ENCODE assay signal across 15 mouse cellular contexts in the genomic region with DNA sequence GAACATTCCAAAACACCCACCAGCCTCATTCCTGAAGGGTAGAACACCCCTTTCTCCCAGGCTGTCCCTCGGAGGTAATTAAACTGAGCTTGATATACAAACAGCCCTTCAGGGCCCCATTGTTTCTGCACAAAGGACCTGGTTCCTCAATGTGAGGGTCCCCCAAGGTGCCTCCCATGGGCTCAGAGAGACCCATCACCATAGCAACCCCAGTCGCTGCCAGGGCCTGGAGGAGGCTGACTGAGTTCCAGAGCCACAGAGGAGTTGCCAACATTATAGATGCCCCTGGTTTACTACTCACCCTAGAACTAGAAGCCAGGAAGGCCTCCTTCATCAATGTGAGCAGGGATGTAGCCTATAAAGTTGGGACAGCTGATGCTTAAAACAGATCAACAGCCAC. TPM values are rescaled to one million over a fixed set of nuclear protein-coding genes. Genes with fewer than 3 reads are reported as not detected.
DNase-seq lines count a peak whose midpoint lies in the region; ATAC-seq and TF ChIP-seq lines count a peak whose summit lies in the region.
"Had no signal": no experiment of that assay in that cellular context is flagged by ENCODE, and none has a peak within 500 bp of the region (broad histone marks: within the 10 kb centered on the region; RNA-seq: fewer than 3 reads in every experiment).

No protein-coding gene starts in this region.

- H3K36me3 ChIP-seq in limb, embryonic 13.5 days: peaks cover 2% of the 10 kb centered on the region; the same call in 1 of the 2 replicates
- H3K36me3 ChIP-seq in limb, embryonic 10.5 days: no peaks in the 10 kb centered on the region
- H3K36me3 ChIP-seq in forebrain, postnatal 0 days (ENCODE audit: insufficient read depth): no peaks in the 10 kb centered on the region
- no peaks in the 10 kb centered on the region for H3K36me3 ChIP-seq in midbrain, embryonic 12.5 days
- no peaks in the 10 kb centered on the region for H3K36me3 ChIP-seq in liver, postnatal 0 days (replicated peaks; ENCODE audit: insufficient read depth, low read length)

- 0 out of 2 replicates have a peak overlapping the region, but pooled peaks have one; percentile 8 for H3K9ac ChIP-seq in limb, embryonic 13.5 days
- H3K9ac ChIP-seq in forebrain, postnatal 0 days: no peak overlapping the region
- no peak overlapping the region for H3K9ac ChIP-seq in midbrain, embryonic 12.5 days (replicated peaks)
- H3K9ac ChIP-seq in liver, postnatal 0 days (replicated peaks): no peak overlapping the region
- H3K9ac ChIP-seq: liver, embryonic 14.5 days had no signal

- no peak overlapping the region for H3K4me2 ChIP-seq in limb, embryonic 13.5 days (replicated peaks)
- H3K4me2 ChIP-seq in forebrain, postnatal 0 days (ENCODE audit: low read depth): no peak overlapping the region
- no peak overlapping the region for H3K4me2 ChIP-seq in midbrain, embryonic 12.5 days (replicated peaks)
- H3K4me2 ChIP-seq in liver, postnatal 0 days (ENCODE audit: low read depth, low read length): no peak overlapping the region

- no peak overlapping the region for H3K4me3 ChIP-seq in limb, embryonic 13.5 days
- no peak overlapping the region for H3K4me3 ChIP-seq in limb, embryonic 10.5 days
- no peak overlapping the region for H3K4me3 ChIP-seq in forebrain, postnatal 0 days (ENCODE audit: low read depth, low read length)
- H3K4me3 ChIP-seq in midbrain, embryonic 12.5 days: no peak overlapping the region
- H3K4me3 ChIP-seq in liver, postnatal 0 days (ENCODE audit: low read depth, low read length): no peak overlapping the region

- 61% methylated on average over 2 of the region's 2 CpGs for WGBS in limb, embryonic 13.5 days
- 61% methylated on average over 2 of the region's 2 CpGs for WGBS in limb, embryonic 10.5 days
- 9% methylated on average over 2 of the region's 2 CpGs for WGBS in forebrain, postnatal 0 days
- WGBS in midbrain, embryonic 12.5 days: 16% methylated on average over 2 of the region's 2 CpGs
- 56% methylated on average over 2 of the region's 2 CpGs for WGBS in liver, postnatal 0 days (ENCODE audit: insufficient replicate concordance)

- H3K9me3 ChIP-seq in limb, embryonic 13.5 days: 0 out of 2 replicates have a peak, but pooled peaks cover 4% of the 10 kb centered on the region
- H3K9me3 ChIP-seq in limb, embryonic 10.5 days (replicated peaks): no peaks in the 10 kb centered on the region
- H3K9me3 ChIP-seq in forebrain, postnatal 0 days (ENCODE audit: low read length): no peaks in the 10 kb centered on the region
- H3K9me3 ChIP-seq in midbrain, embryonic 12.5 days: no peaks in the 10 kb centered on the region
- H3K9me3 ChIP-seq in liver, postnatal 0 days (ENCODE audit: low read length): no peaks in the 10 kb centered on the region
- H3K9me3 ChIP-seq: G1E had no signal

- H3K4me1 ChIP-seq in limb, embryonic 13.5 days: peaks cover 10% of the 10 kb centered on the region
- H3K4me1 ChIP-seq in limb, embryonic 10.5 days: peaks cover 13% of the 10 kb centered on the region
- peaks cover 8% of the 10 kb centered on the region; the same call in 1 of the 2 replicates for H3K4me1 ChIP-seq in forebrain, postnatal 0 days (ENCODE audit: insufficient read depth)
- peaks cover 27% of the 10 kb centered on the region for H3K4me1 ChIP-seq in midbrain, embryonic 12.5 days
- H3K4me1 ChIP-seq in liver, postnatal 0 days (ENCODE audit: insufficient read depth): no peaks in the 10 kb centered on the region; the same call in 1 of the 2 replicates

- no peak for TF ChIP-seq CTCF in forebrain, postnatal 0 days (IDR thresholded peaks at IDR 0.05; ENCODE audit: low read depth)
- TF ChIP-seq CTCF in liver, postnatal 0 days (IDR thresholded peaks at IDR 0.05; ENCODE audit: low read depth): no peak

- TF ChIP-seq EP300 in liver, postnatal 0 days (IDR thresholded peaks at IDR 0.05; ENCODE audit: low read depth): no peak

- ATAC-seq in limb, embryonic 13.5 days (ENCODE audit: low FRiP score, low read depth): no peak
- peak; percentile 64 for ATAC-seq in forebrain, postnatal 0 days
- ATAC-seq in midbrain, embryonic 12.5 days (ENCODE audit: low FRiP score, low read depth): peak; percentile 47; the same call in 1 of the 2 replicates
- no peak for ATAC-seq in liver, postnatal 0 days
- ATAC-seq: activated CD4-positive, CD25-positive, alpha-beta regulatory T cell, adult 4 months had no signal

- DNase-seq in limb, embryonic 10.5 days (ENCODE audit: low spot score): no peak
- peak; percentile 41 for DNase-seq in forebrain, postnatal 0 days
- DNase-seq in retina, postnatal 1 day: peak; percentile 60
- DNase-seq in thymus, postnatal 25 days: no peak
- no peak for DNase-seq in liver, postnatal 0 days
- no peak for DNase-seq in adrenal gland, adult 18-20 months (ENCODE audit: low spot score in 2 of 2)
- DNase-seq: cerebellum, adult 9-10 months; lung, postnatal 4 days; right cerebral cortex, adult 18-20 months; thymus, postnatal 14 days had no signal

- no peak overlapping the region for H3K27ac ChIP-seq in limb, embryonic 13.5 days
- no peak overlapping the region for H3K27ac ChIP-seq in limb, embryonic 10.5 days
- H3K27ac ChIP-seq in forebrain, postnatal 0 days (ENCODE audit: low read depth, low read length): no peak overlapping the region
- 0 out of 2 replicates have a peak overlapping the region, but pooled peaks have one; percentile 25 for H3K27ac ChIP-seq in midbrain, embryonic 12.5 days (replicated peaks)
- no peak overlapping the region for H3K27ac ChIP-seq in liver, postnatal 0 days (ENCODE audit: low read depth)
- H3K27ac ChIP-seq: liver, embryonic 14.5 days had no signal

- no peaks in the 10 kb centered on the region for H3K27me3 ChIP-seq in limb, embryonic 13.5 days
- peaks cover 8% of the 10 kb centered on the region; the same call in 1 of the 2 replicates for H3K27me3 ChIP-seq in limb, embryonic 10.5 days (ENCODE audit: low read depth, poor library complexity, severe bottlenecking)
- H3K27me3 ChIP-seq in forebrain, postnatal 0 days (ENCODE audit: insufficient read depth, low read length): no peaks in the 10 kb centered on the region
- peaks cover 31% of the 10 kb centered on the region for H3K27me3 ChIP-seq in midbrain, embryonic 12.5 days
- H3K27me3 ChIP-seq in liver, postnatal 0 days (ENCODE audit: insufficient read depth, low read length): no peaks in the 10 kb centered on the region

RNA-seq across cellular contexts. Expression of a gene that starts 20.4 kb away (rescaled TPM):
- polyA plus RNA-seq in limb, embryonic 13.5 days (2015; fragmentation: Nextera tagmentation; extraction: Ambion mirVana): 2.0 TPM in 2 replicates
- polyA plus RNA-seq in limb, embryonic 10.5 days (2016; fragmentation: Nextera tagmentation; extraction: Ambion mirVana): 0.67 and 0.86 TPM in 2 replicates
- 6.5 and 13.0 TPM in 2 replicates for total RNA-seq in forebrain, postnatal 0 days (2014; rRNA removed)
- 0.62 and 0.97 TPM in 2 replicates for polyA plus RNA-seq in forebrain, postnatal 0 days (2015; fragmentation: Nextera tagmentation; extraction: Ambion mirVana)
- 3.4 and 4.1 TPM in 2 replicates for polyA plus RNA-seq in midbrain, embryonic 12.5 days (2016; fragmentation: Nextera tagmentation; extraction: Ambion mirVana)
- 0.09 and 0.11 TPM in 2 replicates for polyA plus RNA-seq in liver, postnatal 0 days (2015; fragmentation: Nextera tagmentation; extraction: Ambion mirVana)
- 1 to 10 TPM; 2.9 to 3.7 TPM for total RNA-seq in adrenal gland, adult 18-20 months (2021)

RNA-seq across cellular contexts. Expression of a gene that starts 44.4 kb away (rescaled TPM):
- 15.0 and 15.3 TPM in 2 replicates for polyA plus RNA-seq in limb, embryonic 13.5 days (2015; fragmentation: Nextera tagmentation; extraction: Ambion mirVana)
- polyA plus RNA-seq in limb, embryonic 10.5 days (2016; fragmentation: Nextera tagmentation; extraction: Ambion mirVana): 13.0 and 14.1 TPM in 2 replicates
- total RNA-seq in forebrain, postnatal 0 days (2014; rRNA removed): 54.5 and 57.0 TPM in 2 replicates
- 24.8 and 28.8 TPM in 2 replicates for polyA plus RNA-seq in forebrain, postnatal 0 days (2015; fragmentation: Nextera tagmentation; extraction: Ambion mirVana)
- polyA plus RNA-seq in midbrain, embryonic 12.5 days (2016; fragmentation: Nextera tagmentation; extraction: Ambion mirVana): 29.1 and 31.3 TPM in 2 replicates
- polyA plus RNA-seq in liver, postnatal 0 days (2015; fragmentation: Nextera tagmentation; extraction: Ambion mirVana): 3.2 and 3.7 TPM in 2 replicates
- total RNA-seq in adrenal gland, adult 18-20 months (2021): 10 to 100 TPM; 12.7 to 14.6 TPM

Comparison
In these comparisons a context has a peak if more than half of its experiments do, and no peak if none do; other contexts are left out.
1. ATAC-seq: peak in forebrain, postnatal 0 days (single experiment) and midbrain, embryonic 12.5 days (single experiment); none in limb, embryonic 13.5 days (single experiment) and liver, postnatal 0 days (single experiment).
2. DNase-seq: peak in forebrain, postnatal 0 days (single experiment) and retina, postnatal 1 day (single experiment); none in limb, embryonic 10.5 days (single experiment), thymus, postnatal 25 days (single experiment), liver, postnatal 0 days (single experiment) and adrenal gland, adult 18-20 months (0 of 2).